Mouse (Mus musculus): ENCODE data around the gene Actc1. TPM values are rescaled to one million over a fixed set of nuclear protein-coding genes. Genes with fewer than 3 reads are reported as not detected.

Gene Actc1
- polyA plus RNA-seq, 1 experiment from 2014 or later, result 2.8 TPM

DNA sequence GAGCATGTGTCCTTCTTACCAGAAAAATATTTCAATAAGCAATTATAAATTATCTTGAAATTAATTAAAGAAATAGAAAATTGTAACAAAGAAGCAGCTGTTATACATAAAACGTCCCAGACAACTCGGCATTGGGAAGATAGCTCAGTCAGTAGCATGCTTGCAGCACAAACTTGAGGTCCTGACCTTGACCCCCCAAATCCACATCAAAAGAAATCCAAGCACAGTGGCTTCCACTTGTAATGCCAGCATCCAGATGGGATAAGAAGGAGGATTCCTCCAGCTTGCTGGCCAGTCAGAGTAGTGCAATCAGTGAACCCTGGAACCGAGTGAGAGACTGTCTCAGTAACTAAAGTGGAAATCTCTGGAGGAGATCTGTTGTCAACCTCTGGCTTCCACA lies 12.9 kb upstream of the Actc1 start:
- WGBS, result 64% methylated on average over 3 of the region's 3 CpGs
- DNase-seq (ENCODE audit: low spot score) (no peak), ATAC-seq (replicated peaks; ENCODE audit: low FRiP score, low read depth) (no peak)
- Histone ChIP-seq H3K9me3 (replicated peaks; ENCODE audit: low read length) (no peaks in the 10 kb centered on the region), H3K4me3 (replicated peaks; ENCODE audit: low read depth, low read length) (no peak overlapping the region), H3K27me3 (ENCODE audit: insufficient read depth, low read length) (no peaks in the 10 kb centered on the region), H3K27ac (no peak overlapping the region), H3K4me2 (ENCODE audit: low read length) (no peak overlapping the region), H3K9ac (ENCODE audit: low read depth, low read length) (no peak overlapping the region), H3K36me3 (ENCODE audit: insufficient read depth, low read length) (no peaks in the 10 kb centered on the region), H3K4me1 (replicated peaks; ENCODE audit: insufficient read depth, low read length) (no peaks in the 10 kb centered on the region)
- TF ChIP-seq CTCF (IDR thresholded peaks at IDR 0.05; ENCODE audit: low read depth), result no peak

DNA sequence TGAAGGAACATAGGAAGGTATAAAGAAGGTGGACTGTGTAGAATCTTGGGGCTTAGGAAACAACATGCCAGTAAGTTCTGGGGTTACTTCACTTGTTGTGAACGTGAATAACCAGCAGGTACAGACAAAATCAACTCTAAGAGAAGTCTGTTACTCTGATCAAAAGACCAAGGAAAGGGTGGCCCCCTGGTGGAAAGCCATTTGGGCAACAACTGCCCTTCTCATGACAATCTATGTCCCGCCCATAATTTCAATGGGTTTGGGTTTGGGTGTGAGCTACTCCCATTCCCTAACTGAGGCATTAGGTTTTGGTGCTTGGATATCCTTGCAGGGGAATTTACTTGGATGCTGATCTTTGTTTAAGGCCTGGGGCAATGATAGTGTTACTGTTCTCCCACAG lies 10.7 kb upstream of the Actc1 start:
- no peak overlapping the region for H3K9ac ChIP-seq (ENCODE audit: low read depth, low read length)
- H3K4me2 ChIP-seq (ENCODE audit: low read length), result no peak overlapping the region
- H3K27ac ChIP-seq, result no peak overlapping the region
- H3K4me1 ChIP-seq (replicated peaks; ENCODE audit: insufficient read depth, low read length), result no peaks in the 10 kb centered on the region
- 67% methylated on average over 2 of the region's 2 CpGs for WGBS
- no peak for ATAC-seq (replicated peaks; ENCODE audit: low FRiP score, low read depth)
- no peaks in the 10 kb centered on the region for H3K27me3 ChIP-seq (ENCODE audit: insufficient read depth, low read length)
- DNase-seq (ENCODE audit: low spot score), result no peak
- H3K36me3 ChIP-seq (ENCODE audit: insufficient read depth, low read length), result no peaks in the 10 kb centered on the region
- TF ChIP-seq CTCF (IDR thresholded peaks at IDR 0.05; ENCODE audit: low read depth), result no peak
- H3K4me3 ChIP-seq (replicated peaks; ENCODE audit: low read depth, low read length), result no peak overlapping the region
- no peaks in the 10 kb centered on the region for H3K9me3 ChIP-seq (replicated peaks; ENCODE audit: low read length)

DNA sequence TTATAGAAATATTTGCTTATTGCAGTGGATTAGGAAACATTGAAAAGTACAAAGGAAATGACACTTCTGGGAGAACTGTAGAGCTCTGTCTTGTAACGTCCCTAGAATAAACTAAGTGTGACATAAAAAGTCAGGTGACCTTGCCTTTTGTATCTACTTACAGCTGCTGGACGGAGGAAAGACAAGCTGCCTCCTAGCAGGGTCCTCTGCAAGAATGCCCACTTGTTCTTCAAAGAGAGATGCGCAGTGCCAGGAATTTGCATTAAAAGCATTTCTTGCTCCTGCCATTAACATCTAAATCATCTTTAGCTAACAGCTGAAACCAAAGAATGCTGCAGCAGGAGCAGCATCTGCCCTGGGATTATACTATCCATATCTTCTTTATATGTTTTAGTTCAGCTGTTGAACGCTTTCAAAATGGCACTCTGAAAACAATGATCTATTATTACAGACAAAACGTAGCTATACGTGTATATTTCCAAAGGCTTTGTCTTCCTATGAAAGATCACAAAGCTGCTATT lies 6.8 kb upstream of the Actc1 start:
- no peak overlapping the region for H3K4me3 ChIP-seq (replicated peaks; ENCODE audit: low read depth, low read length)
- ATAC-seq (replicated peaks; ENCODE audit: low FRiP score, low read depth), result no peak
- H3K27me3 ChIP-seq (ENCODE audit: insufficient read depth, low read length), result no peaks in the 10 kb centered on the region
- H3K27ac ChIP-seq, result no peak overlapping the region
- no peaks in the 10 kb centered on the region for H3K36me3 ChIP-seq (ENCODE audit: insufficient read depth, low read length)
- no peak overlapping the region for H3K4me2 ChIP-seq (ENCODE audit: low read length)
- WGBS, result 51% methylated on average over 6 of the region's 6 CpGs
- TF ChIP-seq CTCF (IDR thresholded peaks at IDR 0.05; ENCODE audit: low read depth), result no peak
- H3K4me1 ChIP-seq (replicated peaks; ENCODE audit: insufficient read depth, low read length), result no peaks in the 10 kb centered on the region
- H3K9ac ChIP-seq (ENCODE audit: low read depth, low read length), result no peak overlapping the region
- DNase-seq (ENCODE audit: low spot score), result no peak
- H3K9me3 ChIP-seq (replicated peaks; ENCODE audit: low read length), result no peaks in the 10 kb centered on the region

DNA sequence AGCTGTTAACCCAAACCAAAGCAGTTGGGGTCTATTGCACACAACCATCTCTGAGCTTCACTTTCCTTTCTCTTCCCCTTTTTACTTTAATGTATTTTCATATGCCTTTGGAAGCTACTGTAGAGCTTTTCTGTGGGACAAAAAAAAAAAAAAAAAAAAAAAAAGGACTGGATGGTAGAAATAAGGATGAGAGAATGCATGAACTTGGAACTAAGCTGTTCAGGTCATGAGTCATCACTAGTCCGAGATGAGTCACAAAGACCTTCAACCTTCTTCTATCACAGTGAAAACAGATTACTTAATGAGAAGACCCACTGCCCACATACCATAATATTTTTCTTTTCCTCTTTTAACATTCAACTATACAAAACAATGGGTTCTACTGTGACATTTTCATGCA lies 6.3 kb upstream of the Actc1 start:
- Histone ChIP-seq H3K36me3 (ENCODE audit: insufficient read depth, low read length) (no peaks in the 10 kb centered on the region), H3K4me1 (replicated peaks; ENCODE audit: insufficient read depth, low read length) (no peaks in the 10 kb centered on the region), H3K27me3 (ENCODE audit: insufficient read depth, low read length) (no peaks in the 10 kb centered on the region), H3K4me2 (ENCODE audit: low read length) (no peak overlapping the region), H3K4me3 (replicated peaks; ENCODE audit: low read depth, low read length) (no peak overlapping the region), H3K27ac (no peak overlapping the region), H3K9ac (ENCODE audit: low read depth, low read length) (no peak overlapping the region), H3K9me3 (replicated peaks; ENCODE audit: low read length) (no peaks in the 10 kb centered on the region)
- DNase-seq (ENCODE audit: low spot score) (no peak), ATAC-seq (replicated peaks; ENCODE audit: low FRiP score, low read depth) (no peak)
- WGBS, result 54% methylated on average over 1 of the region's 1 CpGs
- TF ChIP-seq CTCF (IDR thresholded peaks at IDR 0.05; ENCODE audit: low read depth), result no peak

DNA sequence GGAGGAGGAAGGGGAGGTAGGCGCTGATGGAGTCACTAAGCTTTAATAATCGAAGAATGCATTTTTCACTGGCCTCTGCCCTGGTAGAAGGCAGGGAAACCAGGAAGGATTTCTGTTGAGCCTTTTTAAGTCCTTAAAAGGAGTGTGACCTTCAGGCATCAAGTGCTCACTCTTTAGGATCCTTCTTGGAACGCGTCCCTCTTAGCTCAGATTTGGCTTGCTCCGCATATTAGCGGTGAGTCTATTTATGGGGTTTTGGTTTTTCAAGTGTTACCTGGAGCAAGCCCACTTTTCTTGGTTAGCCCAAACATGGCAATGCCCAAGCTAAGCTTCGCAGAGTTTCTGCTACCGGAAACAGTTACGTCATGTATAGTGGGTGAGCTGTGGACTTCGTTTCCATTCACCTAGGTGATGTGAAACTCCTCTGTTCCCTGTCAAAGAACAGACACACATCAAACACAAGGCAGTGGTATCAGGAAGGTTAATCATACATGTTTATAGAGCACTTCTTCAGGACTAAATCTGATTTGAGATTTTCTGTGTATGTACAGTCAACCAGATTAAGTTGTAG lies 5.0 kb upstream of the Actc1 start:
- H3K27ac ChIP-seq, result no peak overlapping the region
- H3K4me1 ChIP-seq (replicated peaks; ENCODE audit: insufficient read depth, low read length), result no peaks in the 10 kb centered on the region
- H3K36me3 ChIP-seq (ENCODE audit: insufficient read depth, low read length), result no peaks in the 10 kb centered on the region
- ATAC-seq (replicated peaks; ENCODE audit: low FRiP score, low read depth) (no peak), DNase-seq (ENCODE audit: low spot score) (no peak)
- no peak overlapping the region for H3K4me3 ChIP-seq (replicated peaks; ENCODE audit: low read depth, low read length)
- no peak overlapping the region for H3K9ac ChIP-seq (ENCODE audit: low read depth, low read length)
- no peaks in the 10 kb centered on the region for H3K9me3 ChIP-seq (replicated peaks; ENCODE audit: low read length)
- WGBS, result 86% methylated on average over 10 of the region's 10 CpGs
- no peaks in the 10 kb centered on the region for H3K27me3 ChIP-seq (ENCODE audit: insufficient read depth, low read length)
- no peak overlapping the region for H3K4me2 ChIP-seq (ENCODE audit: low read length)
- TF ChIP-seq CTCF (IDR thresholded peaks at IDR 0.05; ENCODE audit: low read depth), result no peak

DNA sequence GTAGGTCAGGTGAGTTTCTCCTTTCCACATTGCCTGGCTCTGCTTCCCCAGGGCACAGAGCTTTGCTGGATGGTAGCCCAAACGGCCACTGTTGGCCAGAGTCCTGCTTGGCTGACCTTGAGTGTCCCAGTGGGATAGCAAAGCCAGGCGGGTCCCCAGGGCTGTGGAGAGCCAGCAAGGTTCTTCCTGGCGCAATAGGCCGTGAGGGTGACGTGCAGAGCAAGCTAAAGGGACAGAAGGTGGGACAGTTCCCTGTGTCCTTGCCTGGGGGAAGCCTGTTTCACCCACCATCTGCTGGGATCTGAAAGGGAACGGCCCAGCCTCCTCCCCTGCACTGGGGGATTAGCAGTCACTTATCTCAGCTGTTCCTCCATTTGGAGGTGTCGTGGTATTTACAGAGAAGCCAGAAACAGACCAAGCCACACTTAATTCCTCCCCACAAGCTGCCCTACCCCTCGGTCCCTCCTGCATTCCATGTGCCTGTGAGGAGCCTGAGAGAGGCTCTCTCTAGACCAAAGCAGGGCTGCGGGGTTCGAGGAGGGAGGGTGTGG lies 4.0 kb upstream of the Actc1 start:
- Histone ChIP-seq H3K9me3 (replicated peaks; ENCODE audit: low read length) (no peaks in the 10 kb centered on the region), H3K27me3 (ENCODE audit: insufficient read depth, low read length) (no peaks in the 10 kb centered on the region), H3K4me1 (replicated peaks; ENCODE audit: insufficient read depth, low read length) (no peaks in the 10 kb centered on the region), H3K9ac (ENCODE audit: low read depth, low read length) (no peak overlapping the region), H3K36me3 (ENCODE audit: insufficient read depth, low read length) (no peaks in the 10 kb centered on the region), H3K4me2 (ENCODE audit: low read length) (no peak overlapping the region), H3K27ac (no peak overlapping the region), H3K4me3 (replicated peaks; ENCODE audit: low read depth, low read length) (no peak overlapping the region)
- WGBS, result 12% methylated on average over 10 of the region's 10 CpGs
- TF ChIP-seq CTCF (IDR thresholded peaks at IDR 0.05; ENCODE audit: low read depth), result no peak
- DNase-seq (ENCODE audit: low spot score) (no peak), ATAC-seq (replicated peaks; ENCODE audit: low FRiP score, low read depth) (no peak)

DNA sequence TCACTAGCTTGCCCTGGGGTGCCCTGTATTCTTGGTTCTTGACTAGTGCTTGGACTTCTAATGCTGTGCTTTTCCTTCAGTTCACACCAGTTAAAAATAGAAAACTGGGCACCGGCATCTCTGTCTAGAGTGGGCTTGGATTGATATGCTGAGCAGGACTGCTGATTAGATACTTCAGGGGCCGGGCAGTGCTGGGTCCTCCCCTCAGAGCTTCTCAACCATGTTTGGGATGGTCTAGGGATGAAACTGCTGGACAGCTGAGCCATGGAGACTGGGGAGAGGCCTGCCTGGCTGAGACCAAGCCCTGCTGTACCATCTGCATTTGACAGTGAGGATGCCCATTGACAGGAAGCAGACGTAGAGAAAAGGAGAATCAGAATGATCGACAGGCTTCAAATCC lies 781 bp upstream of the Actc1 start:
- Histone ChIP-seq H3K27me3 (ENCODE audit: insufficient read depth, low read length) (no peaks in the 10 kb centered on the region), H3K27ac (no peak overlapping the region), H3K36me3 (ENCODE audit: insufficient read depth, low read length) (no peaks in the 10 kb centered on the region), H3K9me3 (replicated peaks; ENCODE audit: low read length) (no peaks in the 10 kb centered on the region), H3K4me3 (replicated peaks; ENCODE audit: low read depth, low read length) (no peak overlapping the region), H3K9ac (ENCODE audit: low read depth, low read length) (no peak overlapping the region), H3K4me2 (ENCODE audit: low read length) (no peak overlapping the region), H3K4me1 (replicated peaks; ENCODE audit: insufficient read depth, low read length) (no peaks in the 10 kb centered on the region)
- no peak for ATAC-seq (replicated peaks; ENCODE audit: low FRiP score, low read depth)
- no peak for DNase-seq (ENCODE audit: low spot score)
- WGBS, result 83% methylated on average over 4 of the region's 4 CpGs
- TF ChIP-seq CTCF (IDR thresholded peaks at IDR 0.05; ENCODE audit: low read depth), result no peak

All from kidney, postnatal 0 days (tissue).